Mouse (Mus musculus) gonadal fat pad, adult 2 months (tissue): ENCODE results near the gene Sh3gl3. TPM values are rescaled to one million over a fixed set of nuclear protein-coding genes. Genes with fewer than 3 reads are reported as not detected.
"Not testable (repeated sequence)": the region's sequence is repeated elsewhere in the genome, so short reads cannot be mapped to it uniquely, and the experiment has no call there.

ENCODE experiments used
- DNase-seq: peaks from one replicate; pipeline ENCODE4 v3.0.0-alpha.2; 2012; ENCODE audit warnings: low read depth
- polyA plus RNA-seq: library from polyadenylated mRNA; depleted of rRNA; stranded (reverse); fragments of >200 nt; gene quantifications from 2 replicates; pipeline ENCODE4 v1.2.3, GENCODE M21; 2012

The Sh3gl3 gene
- polyA plus RNA-seq, 1 experiment: 3.5 TPM

GRCm38 (mm10) chr7:82235486-82235885 is 61.8 kb downstream of the Sh3gl3 start:
- DNase-seq: no peak

GRCm38 (mm10) chr7:82236152-82236898 is 62.7 kb downstream of the Sh3gl3 start:
- no peak for DNase-seq

GRCm38 (mm10) chr7:82236899-82237162 is 63.2 kb downstream of the Sh3gl3 start:
- no peak for DNase-seq

GRCm38 (mm10) chr7:82240424-82241240 is 67.0 kb downstream of the Sh3gl3 start:
- DNase-seq: no peak

- DNase-seq: no peak
Observed at GRCm38 (mm10) chr7:82244701-82245100, 71.1 kb downstream of the Sh3gl3 start.

GRCm38 (mm10) chr7:82248953-82249695 is 75.5 kb downstream of the Sh3gl3 start:
- DNase-seq: no peak

GRCm38 (mm10) chr7:82253309-82253708 is 79.7 kb downstream of the Sh3gl3 start:
- no peak for DNase-seq

GRCm38 (mm10) chr7:82256936-82257335 is 83.3 kb downstream of the Sh3gl3 start:
- DNase-seq: no peak

GRCm38 (mm10) chr7:82257530-82257929 is 83.9 kb downstream of the Sh3gl3 start:
- no peak for DNase-seq

- no peak for DNase-seq
Observed at GRCm38 (mm10) chr7:82260210-82260609, 86.6 kb downstream of the Sh3gl3 start.

- DNase-seq: no peak
Observed at GRCm38 (mm10) chr7:82263141-82263540, 89.5 kb downstream of the Sh3gl3 start.

- DNase-seq: no peak
Observed at GRCm38 (mm10) chr7:82264119-82264518, 90.5 kb downstream of the Sh3gl3 start.

- DNase-seq: no peak
Observed at GRCm38 (mm10) chr7:82265365-82265764, 91.7 kb downstream of the Sh3gl3 start.

- no peak for DNase-seq
Observed at GRCm38 (mm10) chr7:82269948-82270347, 96.3 kb downstream of the Sh3gl3 start.

GRCm38 (mm10) chr7:82271742-82272141 is 98.1 kb downstream of the Sh3gl3 start:
- DNase-seq: no peak

GRCm38 (mm10) chr7:82272875-82273274 is 99.2 kb downstream of the Sh3gl3 start:
- DNase-seq: not testable (repeated sequence)

- DNase-seq: no peak
Observed at GRCm38 (mm10) chr7:82274011-82274709, 100.5 kb downstream of the Sh3gl3 start.

GRCm38 (mm10) chr7:82274975-82275374 is 101.3 kb downstream of the Sh3gl3 start:
- DNase-seq: no peak

GRCm38 (mm10) chr7:82275529-82276204 is 102.0 kb downstream of the Sh3gl3 start:
- no peak for DNase-seq

- no peak for DNase-seq
Observed at GRCm38 (mm10) chr7:82282011-82282410, 108.4 kb downstream of the Sh3gl3 start.

GRCm38 (mm10) chr7:82282464-82282863 is 108.8 kb downstream of the Sh3gl3 start:
- no peak for DNase-seq
